Mouse (Mus musculus) embryonic facial prominence, embryonic 15.5 days (tissue): ENCODE results near the gene Gm21887. TPM values are rescaled to one million over a fixed set of nuclear protein-coding genes. Genes with fewer than 3 reads are reported as not detected.
"Not testable (repeated sequence)": the region's sequence is repeated elsewhere in the genome, so short reads cannot be mapped to it uniquely, and the experiment has no call there.

Source experiments
- ATAC-seq: fragments of 200-750 bp; cut with Nextera tagmentation; 2 replicates; pipeline ENCODE4 v1.8.0; 2017; ENCODE audit warnings: low read depth, moderate TSS enrichment; ENCODE audit not compliant: insufficient number of reproducible peaks, low FRiP score, low TSS enrichment
- H3K27ac ChIP-seq: fragments of 300-500 bp; sonication (generic); replicated peaks from 2 replicates; pipeline ENCODE4 v1.5.1; 2015; ENCODE audit warnings: mild to moderate bottlenecking, inconsistent platforms
- H3K27me3 ChIP-seq: fragments of 300-500 bp; sonication (generic); 2 replicates; pipeline ENCODE4 v1.6.1; 2015; ENCODE audit warnings: inconsistent platforms
- H3K36me3 ChIP-seq: fragments of 300-500 bp; sonication (generic); 2 replicates; pipeline ENCODE4 v1.6.1; 2015; ENCODE audit warnings: mild to moderate bottlenecking, inconsistent platforms
- H3K4me1 ChIP-seq: fragments of 300-500 bp; sonication (generic); 2 replicates; pipeline ENCODE4 v1.6.1; 2015; ENCODE audit warnings: inconsistent platforms
- H3K4me2 ChIP-seq: fragments of 300-500 bp; sonication (generic); replicated peaks from 2 replicates; pipeline ENCODE4 v1.6.1; 2015; ENCODE audit warnings: mild to moderate bottlenecking, inconsistent platforms
- H3K4me3 ChIP-seq: fragments of 300-500 bp; sonication (generic); replicated peaks from 2 replicates; pipeline ENCODE4 v1.5.1; 2015; ENCODE audit warnings: mild to moderate bottlenecking, inconsistent platforms
- H3K9ac ChIP-seq: fragments of 300-500 bp; sonication (generic); 2 replicates; pipeline ENCODE4 v1.6.1; 2015; ENCODE audit warnings: inconsistent platforms
- H3K9me3 ChIP-seq: fragments of 300-500 bp; sonication (generic); replicated peaks from 2 replicates; pipeline ENCODE4 v1.6.1; 2016; ENCODE audit warnings: inconsistent platforms
- WGBS: fragments of 180-500 bp; shearing (Covaris S2); methylation state at CpG from one replicate; pipeline ENCODE4 v1.1.7; 2015; 5-methylcytosine and 5-hydroxymethylcytosine counted together
- polyA plus RNA-seq: library from polyadenylated mRNA; unstranded; fragments of >200 nt; fragmentation: Nextera tagmentation; extraction: Ambion mirVana; gene quantifications from 2 replicates; pipeline ENCODE4 v1.2.1, GENCODE M21; 2015

The Gm21887 gene
- polyA plus RNA-seq, 1 experiment from 2014 or later, result 190 TPM

- H3K9me3 ChIP-seq, result peaks cover 16% of the 10 kb centered on the region; the same call in 1 of the 2 replicates
Measured at GRCm38 (mm10) chrX:169976340-169976739, 33.1 kb upstream of the Gm21887 start.

GRCm38 (mm10) chrX:169977856-169978435, 31.5 kb upstream of the Gm21887 start:
- not testable (repeated sequence) for H3K4me3 ChIP-seq, ATAC-seq, H3K4me1 ChIP-seq, H3K4me2 ChIP-seq, H3K27ac ChIP-seq, H3K27me3 ChIP-seq, H3K9ac ChIP-seq
- H3K36me3 ChIP-seq, result peaks cover 31% of the 10 kb centered on the region
- 88% methylated on average over 7 of the region's 7 CpGs for WGBS
- peaks cover 13% of the 10 kb centered on the region; the same call in 1 of the 2 replicates for H3K9me3 ChIP-seq

More at GRCm38 (mm10) chrX:169976340-169976739, 33.1 kb upstream of the Gm21887 start:
- H3K27me3 ChIP-seq, H3K4me3 ChIP-seq, H3K9ac ChIP-seq, H3K4me1 ChIP-seq, H3K4me2 ChIP-seq, H3K27ac ChIP-seq, ATAC-seq: not testable (repeated sequence)
- peaks cover 26% of the 10 kb centered on the region for H3K36me3 ChIP-seq
- 65% methylated on average over 5 of the region's 5 CpGs for WGBS

- WGBS, result 60% methylated on average over 29 of the region's 29 CpGs
- H3K9me3 ChIP-seq, result peaks cover 13% of the 10 kb centered on the region; the same call in 1 of the 2 replicates
- not testable (repeated sequence) for H3K4me2 ChIP-seq, H3K4me3 ChIP-seq, ATAC-seq, H3K4me1 ChIP-seq, H3K27me3 ChIP-seq, H3K9ac ChIP-seq
- H3K36me3 ChIP-seq, result peaks cover 34% of the 10 kb centered on the region
- peak overlapping the region; percentile 12 for H3K27ac ChIP-seq
Measured at GRCm38 (mm10) chrX:169978436-169979381, 30.8 kb upstream of the Gm21887 start.

DNA sequence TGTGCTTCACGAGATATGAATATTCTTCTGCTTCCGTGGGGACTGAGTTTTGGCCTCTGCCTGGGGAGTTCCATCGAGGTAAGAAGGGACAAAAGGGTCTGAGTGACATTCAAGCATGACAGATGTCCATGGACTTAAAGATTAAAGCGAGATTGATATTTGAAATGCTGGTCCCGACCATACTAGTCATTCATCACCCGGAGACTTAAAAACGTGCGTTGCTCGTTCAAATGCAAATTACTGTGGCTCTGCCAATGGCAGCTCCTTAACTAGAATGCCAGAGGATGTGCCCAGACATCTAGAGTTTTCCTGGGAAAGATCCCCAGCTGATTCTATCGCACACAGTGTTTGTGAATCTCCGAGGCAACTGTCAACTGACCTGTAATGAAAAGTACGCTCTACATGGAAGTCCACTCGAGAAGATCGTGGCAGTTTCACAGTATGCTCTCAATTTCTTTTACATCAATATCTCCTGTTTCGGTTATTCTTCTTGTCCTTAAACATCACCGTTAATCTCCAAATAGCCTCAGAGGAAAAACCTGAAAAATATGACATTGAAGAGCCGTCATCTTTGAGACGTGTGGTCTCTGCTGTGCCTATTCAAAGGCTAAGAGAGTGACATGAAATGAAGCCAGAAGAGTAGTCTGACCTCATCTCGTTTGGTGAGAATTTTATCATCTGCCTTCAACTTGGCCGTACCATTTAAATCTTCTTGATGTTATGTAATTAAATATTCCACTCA, 29.8 kb upstream of the Gm21887 start:
- not testable (repeated sequence) for H3K4me1 ChIP-seq, H3K27ac ChIP-seq, H3K4me3 ChIP-seq, H3K27me3 ChIP-seq, H3K9ac ChIP-seq, ATAC-seq, H3K4me2 ChIP-seq
- Histone ChIP-seq H3K9me3 (peaks cover 19% of the 10 kb centered on the region; the same call in 1 of the 2 replicates), H3K36me3 (peaks cover 40% of the 10 kb centered on the region)
- 79% methylated on average over 20 of the region's 20 CpGs for WGBS

- 0 out of 2 replicates have a peak overlapping the region, but pooled peaks have one; percentile 0 for H3K27ac ChIP-seq
- not testable (repeated sequence) for H3K9ac ChIP-seq, H3K4me2 ChIP-seq, H3K27me3 ChIP-seq, ATAC-seq, H3K4me3 ChIP-seq, H3K4me1 ChIP-seq
- peaks cover 42% of the 10 kb centered on the region for H3K36me3 ChIP-seq
- peaks cover 23% of the 10 kb centered on the region; the same call in 1 of the 2 replicates for H3K9me3 ChIP-seq
- WGBS, result 77% methylated on average over 6 of the region's 6 CpGs
Measured at GRCm38 (mm10) chrX:169980203-169980556, 29.3 kb upstream of the Gm21887 start.

- WGBS, result 79% methylated on average over 12 of the region's 12 CpGs
- H3K9me3 ChIP-seq, result peaks cover 23% of the 10 kb centered on the region; the same call in 1 of the 2 replicates
Measured at GRCm38 (mm10) chrX:169980809-169981289, 28.6 kb upstream of the Gm21887 start.

DNA sequence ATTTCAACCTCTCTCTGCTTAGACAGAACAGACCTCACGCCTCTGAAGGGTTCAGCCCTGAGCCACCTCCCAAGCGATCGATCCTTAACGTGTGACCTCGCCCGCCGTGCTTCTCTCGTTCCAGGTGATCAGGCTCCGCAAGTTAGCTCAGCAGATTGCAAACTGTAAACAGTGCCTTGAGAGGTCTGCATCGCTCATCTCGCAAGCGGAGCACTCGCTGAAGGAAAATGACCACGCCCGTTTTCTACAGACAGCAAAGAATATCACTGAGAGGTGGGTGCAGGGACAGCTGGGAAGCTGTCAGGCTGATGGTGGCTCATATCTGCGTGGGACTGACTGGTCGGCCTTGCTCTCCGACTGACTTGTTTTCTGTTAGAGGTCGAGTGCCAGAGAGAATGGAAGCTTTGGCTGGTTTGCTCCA, 27.7 kb upstream of the Gm21887 start:
- H3K4me3 ChIP-seq, H3K4me2 ChIP-seq, ATAC-seq, H3K4me1 ChIP-seq, H3K27ac ChIP-seq, H3K9ac ChIP-seq, H3K27me3 ChIP-seq: not testable (repeated sequence)
- peaks cover 27% of the 10 kb centered on the region for H3K9me3 ChIP-seq
- peaks cover 52% of the 10 kb centered on the region for H3K36me3 ChIP-seq
- WGBS, result 82% methylated on average over 19 of the region's 19 CpGs

More at GRCm38 (mm10) chrX:169980809-169981289, 28.6 kb upstream of the Gm21887 start:
- no peak overlapping the region for H3K9ac ChIP-seq
- H3K27me3 ChIP-seq, result no peaks in the 10 kb centered on the region
- H3K36me3 ChIP-seq, result peaks cover 47% of the 10 kb centered on the region
- H3K27ac ChIP-seq, result peak overlapping the region; percentile 24; the same call in 1 of the 2 replicates
- no peak for ATAC-seq
- H3K4me3 ChIP-seq, result no peak overlapping the region
- 0 out of 2 replicates have a peak, but pooled peaks cover 3% of the 10 kb centered on the region for H3K4me1 ChIP-seq
- H3K4me2 ChIP-seq, result no peak overlapping the region

GRCm38 (mm10) chrX:169982606-169983400, 26.7 kb upstream of the Gm21887 start:
- WGBS, result 86% methylated on average over 23 of the region's 23 CpGs
- ATAC-seq, H3K4me2 ChIP-seq: not testable (repeated sequence)

GRCm38 (mm10) chrX:169983401-169984165, 25.9 kb upstream of the Gm21887 start:
- not testable (repeated sequence) for ATAC-seq, H3K27me3 ChIP-seq, H3K4me2 ChIP-seq, H3K4me3 ChIP-seq, H3K27ac ChIP-seq, H3K9ac ChIP-seq, H3K4me1 ChIP-seq
- H3K9me3 ChIP-seq, result peaks cover 34% of the 10 kb centered on the region
- WGBS, result 78% methylated on average over 19 of the region's 19 CpGs
- peaks cover 56% of the 10 kb centered on the region for H3K36me3 ChIP-seq

More at GRCm38 (mm10) chrX:169982606-169983400, 26.7 kb upstream of the Gm21887 start:
- H3K4me1 ChIP-seq, H3K27me3 ChIP-seq, H3K27ac ChIP-seq, H3K4me3 ChIP-seq, H3K9ac ChIP-seq: not testable (repeated sequence)
- H3K36me3 ChIP-seq, result peaks cover 55% of the 10 kb centered on the region
- H3K9me3 ChIP-seq, result peaks cover 31% of the 10 kb centered on the region

GRCm38 (mm10) chrX:169984331-169984730, 25.1 kb upstream of the Gm21887 start:
- Histone ChIP-seq H3K36me3 (peaks cover 63% of the 10 kb centered on the region), H3K9me3 (peaks cover 41% of the 10 kb centered on the region)
- H3K27me3 ChIP-seq, H3K4me2 ChIP-seq, H3K4me1 ChIP-seq, H3K27ac ChIP-seq, ATAC-seq, H3K9ac ChIP-seq, H3K4me3 ChIP-seq: not testable (repeated sequence)
- 88% methylated on average over 7 of the region's 7 CpGs for WGBS
